Mouse (Mus musculus) thymus, postnatal 36 days (tissue): Measurements from ENCODE around the gene Fgf23.

Experiments used
- DNase-seq, 2 experiments: peaks; one replicate each; pipeline ENCODE4 v3.0.0; 2022; ENCODE audit warnings: mixed read lengths in 2 of 2

Gene Fgf23

GRCm38 (mm10) chr6:127072817-127073216 lies at the start of gene Fgf23:
Gene Fgf23, plus strand, starts transcription at chr6:127072902.
- DNase-seq: no peak

- DNase-seq: no peak
Measured at GRCm38 (mm10) chr6:127024836-127025235, 47.9 kb upstream of the Fgf23 start.

GRCm38 (mm10) chr6:127034760-127035159 lies 37.9 kb upstream of the Fgf23 start:
- peak in 1 of 2 experiments; percentile 4 for DNase-seq

DNA sequence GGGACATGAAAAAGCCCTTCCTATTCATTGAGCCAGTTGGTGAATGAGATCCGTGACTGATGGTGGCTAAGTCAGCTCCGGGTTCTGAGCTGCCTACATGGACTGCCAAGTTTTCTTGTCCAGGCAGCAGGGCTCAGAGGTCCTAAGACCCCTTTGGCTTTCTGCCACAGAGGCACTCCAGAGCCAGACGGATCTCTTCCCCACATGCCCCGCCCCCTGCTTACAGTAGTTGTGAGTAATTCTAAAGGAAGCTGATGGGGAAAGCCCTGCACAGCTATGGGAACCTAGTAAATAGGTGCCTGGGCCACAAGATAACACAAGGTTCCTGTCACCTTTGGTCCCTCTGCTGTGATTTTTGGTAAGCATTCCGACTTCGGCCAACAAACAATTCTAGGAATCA lies 27.8 kb upstream of the Fgf23 start:
- DNase-seq: no peak

- DNase-seq: no peak
Measured at GRCm38 (mm10) chr6:127050847-127051246, 21.9 kb upstream of the Fgf23 start.

GRCm38 (mm10) chr6:127056990-127057588 lies 15.6 kb upstream of the Fgf23 start:
- DNase-seq: no peak

- no peak for DNase-seq
Measured at GRCm38 (mm10) chr6:127059975-127060374, 12.7 kb upstream of the Fgf23 start.

GRCm38 (mm10) chr6:127063915-127064314 lies 8.8 kb upstream of the Fgf23 start:
- no peak for DNase-seq

DNA sequence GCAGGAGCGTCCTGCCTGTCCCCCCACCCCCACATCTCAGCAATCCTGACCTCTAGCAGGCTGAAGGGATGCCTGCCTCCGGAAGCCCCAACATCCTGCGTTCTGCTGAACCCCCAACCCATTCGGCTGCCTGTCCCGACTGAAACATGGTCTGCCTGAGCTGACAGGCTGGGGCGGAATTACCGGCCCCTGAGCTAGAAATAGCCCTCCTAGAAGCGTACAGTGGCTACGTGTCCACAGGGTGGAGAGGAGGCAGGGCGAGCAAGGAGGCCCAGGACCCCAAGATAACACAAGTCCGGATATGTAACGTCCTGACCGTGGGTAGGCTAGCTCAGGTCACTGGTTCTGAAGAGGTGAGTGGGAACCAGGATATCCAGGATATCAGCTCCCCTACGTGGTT lies 7.9 kb upstream of the Fgf23 start:
- no peak for DNase-seq

DNA sequence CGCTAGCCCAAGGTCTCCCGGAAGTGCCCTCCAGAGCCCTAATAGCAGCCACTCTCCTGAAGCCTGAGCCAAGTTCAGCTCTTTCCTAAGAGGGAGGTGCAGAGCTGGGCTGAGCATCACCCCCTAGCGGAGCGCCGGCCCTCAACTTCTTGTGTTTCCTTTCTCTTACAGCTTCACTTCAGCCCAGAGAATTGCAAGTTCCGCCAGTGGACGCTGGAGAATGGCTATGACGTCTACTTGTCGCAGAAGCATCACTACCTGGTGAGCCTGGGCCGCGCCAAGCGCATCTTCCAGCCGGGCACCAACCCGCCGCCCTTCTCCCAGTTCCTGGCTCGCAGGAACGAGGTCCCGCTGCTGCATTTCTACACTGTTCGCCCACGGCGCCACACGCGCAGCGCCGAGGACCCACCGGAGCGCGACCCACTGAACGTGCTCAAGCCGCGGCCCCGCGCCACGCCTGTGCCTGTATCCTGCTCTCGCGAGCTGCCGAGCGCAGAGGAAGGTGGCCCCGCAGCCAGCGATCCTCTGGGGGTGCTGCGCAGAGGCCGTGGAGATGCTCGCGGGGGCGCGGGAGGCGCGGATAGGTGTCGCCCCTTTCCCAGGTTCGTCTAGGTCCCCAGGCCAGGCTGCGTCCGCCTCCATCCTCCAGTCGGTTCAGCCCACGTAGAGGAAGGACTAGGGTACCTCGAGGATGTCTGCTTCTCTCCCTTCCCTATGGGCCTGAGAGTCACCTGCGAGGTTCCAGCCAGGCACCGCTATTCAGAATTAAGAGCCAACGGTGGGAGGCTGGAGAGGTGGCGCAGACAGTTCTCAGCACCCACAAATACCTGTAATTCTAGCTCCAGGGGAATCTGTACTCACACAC lies 7.4 kb downstream of the Fgf23 start:
- peak; percentile 11 to 16 for DNase-seq

- no peak for DNase-seq
Measured at GRCm38 (mm10) chr6:127081820-127082219, 9.1 kb downstream of the Fgf23 start.

DNA sequence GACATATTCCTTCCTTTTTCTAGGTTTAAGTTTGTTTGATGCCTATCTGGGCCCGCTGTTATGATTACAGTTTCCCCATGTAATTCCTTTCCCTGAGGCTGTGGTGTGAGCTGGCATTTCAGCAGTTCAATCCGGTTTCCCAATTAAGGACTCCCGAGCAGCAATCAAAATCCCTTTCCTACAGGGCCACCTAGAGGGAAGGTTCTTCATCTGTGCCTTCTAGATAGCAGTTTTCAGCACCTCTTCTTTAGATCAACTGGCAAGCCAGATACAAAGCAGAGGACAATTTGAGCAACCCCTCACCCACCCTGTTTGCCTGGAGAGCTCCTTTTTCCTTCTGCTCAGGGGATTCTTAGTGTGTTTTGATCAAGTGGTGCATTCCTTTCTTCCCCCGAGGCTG lies 14.0 kb downstream of the Fgf23 start:
- no peak for DNase-seq

GRCm38 (mm10) chr6:127094565-127094964 lies 21.9 kb downstream of the Fgf23 start:
- peak in 1 of 2 experiments; percentile 14 for DNase-seq

DNA sequence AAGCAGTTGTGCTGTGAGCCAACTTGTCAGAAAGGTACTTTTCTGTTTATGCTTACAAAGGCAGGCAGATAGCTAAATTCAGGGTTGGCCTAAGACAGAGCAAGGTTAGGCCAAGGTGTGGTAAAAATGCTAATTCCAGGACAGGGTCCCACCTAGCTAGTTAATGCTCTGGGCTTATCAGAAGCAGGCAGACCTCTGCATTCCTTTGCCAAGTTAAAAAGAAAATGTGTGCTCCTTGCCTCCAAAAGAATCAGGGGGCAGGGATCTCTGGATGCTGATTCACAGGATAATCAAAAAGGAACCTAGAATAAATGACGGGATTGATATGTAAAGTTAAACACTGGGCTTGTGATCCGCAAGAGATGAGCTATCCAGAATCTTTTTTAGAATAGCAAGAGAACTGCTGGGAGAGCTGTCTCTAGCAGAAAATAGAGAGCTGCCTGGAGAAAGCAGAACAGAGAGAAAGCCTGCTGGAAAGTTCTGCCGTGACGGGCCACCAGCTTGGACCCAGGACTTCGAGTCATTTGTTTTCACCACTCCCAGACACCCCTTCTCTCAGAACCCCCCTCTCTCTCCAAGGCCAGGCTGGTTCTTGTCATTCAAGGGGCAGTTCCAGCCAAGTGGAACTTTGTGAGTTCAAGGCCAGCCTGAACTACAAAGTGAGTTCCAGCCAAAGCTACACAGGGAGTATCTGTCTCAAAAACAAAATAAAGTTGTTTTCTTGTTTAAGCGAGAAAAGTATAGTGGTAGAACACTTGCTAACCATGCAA lies 31.0 kb downstream of the Fgf23 start:
- DNase-seq: no peak

DNA sequence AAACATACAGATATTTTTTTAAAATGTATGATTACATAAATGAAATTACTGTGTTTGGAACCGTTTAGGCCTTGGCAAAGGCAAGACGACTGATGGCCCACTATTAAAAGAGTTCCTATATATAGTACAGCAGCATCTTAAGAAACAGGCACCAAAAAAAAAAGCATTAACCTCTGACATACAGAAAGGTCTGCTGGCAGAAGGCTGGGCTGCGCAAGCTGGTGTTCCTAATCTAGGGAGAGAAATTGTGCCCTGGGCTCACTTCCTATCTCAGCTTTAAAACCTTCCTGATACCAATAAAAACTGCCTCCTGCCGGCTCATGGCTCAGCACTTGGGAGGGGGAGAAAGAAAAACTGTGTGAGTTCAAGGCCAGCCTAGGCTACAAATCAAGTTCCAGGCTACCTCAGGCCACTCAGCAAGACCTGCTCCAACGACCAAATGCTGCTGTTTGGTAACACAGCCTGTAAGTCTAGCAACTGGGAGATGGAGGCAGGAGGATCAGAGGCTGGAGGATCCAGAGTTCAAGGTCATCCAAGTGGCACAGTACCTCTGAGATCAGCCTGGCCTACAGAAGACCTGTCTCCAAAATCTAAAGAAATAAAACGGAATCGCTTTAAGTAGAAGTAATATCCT lies 31.8 kb downstream of the Fgf23 start:
- DNase-seq: no peak

- peak; percentile 42 to 51 for DNase-seq
Measured at GRCm38 (mm10) chr6:127105107-127105506, 32.4 kb downstream of the Fgf23 start.

- no peak for DNase-seq
Measured at GRCm38 (mm10) chr6:127106189-127106588, 33.5 kb downstream of the Fgf23 start.

GRCm38 (mm10) chr6:127106726-127107125 lies 34.0 kb downstream of the Fgf23 start:
- no peak for DNase-seq

- no peak for DNase-seq
Measured at GRCm38 (mm10) chr6:127107413-127107812, 34.7 kb downstream of the Fgf23 start.

DNA sequence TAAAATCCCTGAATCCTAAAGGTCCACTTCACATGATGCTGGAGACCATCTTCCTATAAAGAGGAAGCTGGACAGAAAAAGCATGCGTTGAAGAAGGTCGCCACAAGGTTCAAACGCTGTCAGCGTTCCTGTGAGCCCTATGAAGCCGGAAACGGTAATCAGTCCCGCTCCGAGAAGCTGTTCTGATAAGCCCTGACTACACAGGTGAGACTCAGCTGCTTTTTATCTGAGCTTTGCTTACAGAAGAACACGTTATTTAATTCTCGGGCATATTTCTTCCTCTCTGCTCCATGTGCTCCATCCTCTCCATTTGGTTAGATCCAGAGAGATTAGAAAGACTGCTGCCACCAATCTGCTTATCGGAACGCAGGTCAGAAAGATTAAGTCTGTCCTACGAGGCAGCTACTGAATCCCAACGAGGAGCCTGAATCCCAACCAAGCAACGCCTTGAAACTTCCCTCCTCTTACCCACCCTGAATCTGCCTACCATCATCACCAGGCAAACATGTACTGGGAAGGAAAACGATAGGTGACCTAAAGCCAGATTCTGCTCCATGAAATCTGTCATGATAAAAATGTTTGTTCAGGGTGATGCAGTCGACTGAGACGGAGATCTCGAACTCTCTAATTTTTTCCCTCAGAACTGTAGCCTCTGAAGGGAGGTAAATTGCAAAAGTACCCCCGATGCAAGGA lies 35.8 kb downstream of the Fgf23 start:
- DNase-seq: no peak

GRCm38 (mm10) chr6:127109402-127109930 lies 36.8 kb downstream of the Fgf23 start, which contains the start of gene Tigar:
Gene Tigar, minus strand, starts transcription at chr6:127109557.
- peak; percentile 93 to 95 for DNase-seq
